Mouse (Mus musculus) midbrain, embryonic 13.5 days (tissue): ENCODE measurements around the gene Scamp5. TPM values are rescaled to one million over a fixed set of nuclear protein-coding genes. Genes with fewer than 3 reads are reported as not detected.
A peak's percentile ranks its signal among the peaks of the same experiment; 100 is the strongest.

Source experiments
- ATAC-seq: fragments of 200-750 bp; cut with Nextera tagmentation; 2 replicates; pipeline ENCODE4 v1.8.0; 2017; ENCODE audit warnings: mild to moderate bottlenecking, moderate TSS enrichment, moderate library complexity
- H3K27ac ChIP-seq: fragments of 300-500 bp; sonication (generic); 2 replicates; pipeline ENCODE4 v1.5.1; 2015; ENCODE audit warnings: inconsistent platforms, mild to moderate bottlenecking, moderate library complexity
- H3K27me3 ChIP-seq: fragments of 300-500 bp; sonication (generic); 2 replicates; pipeline ENCODE4 v1.6.1; 2015; ENCODE audit warnings: mild to moderate bottlenecking, inconsistent platforms
- H3K36me3 ChIP-seq: fragments of 300-500 bp; sonication (generic); 2 replicates; pipeline ENCODE4 v1.6.1; 2015; ENCODE audit warnings: mild to moderate bottlenecking, inconsistent platforms
- H3K4me1 ChIP-seq: fragments of 300-500 bp; sonication (generic); replicated peaks from 2 replicates; pipeline ENCODE4 v1.6.1; 2015; ENCODE audit warnings: inconsistent platforms
- H3K4me2 ChIP-seq: fragments of 300-500 bp; sonication (generic); replicated peaks from 2 replicates; pipeline ENCODE4 v1.6.1; 2015; ENCODE audit warnings: moderate library complexity, mild to moderate bottlenecking, inconsistent platforms
- H3K4me3 ChIP-seq: fragments of 300-500 bp; sonication (generic); replicated peaks from 2 replicates; pipeline ENCODE4 v1.5.1; 2015; ENCODE audit warnings: mild to moderate bottlenecking, inconsistent platforms
- H3K9ac ChIP-seq: fragments of 300-500 bp; sonication (generic); replicated peaks from 2 replicates; pipeline ENCODE4 v1.6.1; 2015; ENCODE audit warnings: mild to moderate bottlenecking, inconsistent platforms
- H3K9me3 ChIP-seq: fragments of 300-500 bp; sonication (generic); 2 replicates; pipeline ENCODE4 v1.6.1; 2016; ENCODE audit warnings: mild to moderate bottlenecking, inconsistent platforms
- WGBS: fragments of 180-500 bp; shearing (Covaris S2); methylation state at CpG from one replicate; pipeline ENCODE4 v1.1.7; 2015; 5-methylcytosine and 5-hydroxymethylcytosine counted together
- polyA plus RNA-seq: library from polyadenylated mRNA; unstranded; fragments of >200 nt; fragmentation: Nextera tagmentation; extraction: Ambion mirVana; gene quantifications from 2 replicates; pipeline ENCODE4 v1.2.1, GENCODE M21; 2015

The Scamp5 gene
- polyA plus RNA-seq, 1 experiment from 2014 or later: 90.9 TPM

DNA sequence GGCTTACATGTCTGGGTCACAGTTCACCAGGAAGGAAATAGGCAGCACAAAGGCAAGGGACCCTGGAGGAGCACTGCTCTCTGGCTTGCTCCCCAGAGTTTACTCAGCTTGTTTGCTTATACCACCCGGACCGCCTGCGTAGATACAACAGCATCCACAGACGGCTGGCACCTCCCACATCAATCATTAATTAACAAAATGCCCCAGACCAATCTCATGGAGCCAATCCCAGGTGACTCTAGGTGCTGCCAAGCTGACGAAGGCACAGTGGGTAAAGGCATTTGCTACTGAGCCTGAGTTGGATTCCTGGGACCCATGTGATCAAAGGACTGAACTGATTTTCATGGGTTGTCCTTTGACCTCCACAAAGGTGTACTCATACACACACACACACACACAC, 29.4 kb upstream of the Scamp5 start:
- no peak overlapping the region for H3K27ac ChIP-seq
- no peak overlapping the region for H3K9ac ChIP-seq
- no peaks in the 10 kb centered on the region for H3K36me3 ChIP-seq
- ATAC-seq: no peak
- H3K4me1 ChIP-seq: peaks cover 38% of the 10 kb centered on the region
- no peak overlapping the region for H3K4me3 ChIP-seq
- no peak overlapping the region for H3K4me2 ChIP-seq
- no peaks in the 10 kb centered on the region for H3K9me3 ChIP-seq
- WGBS: 71% methylated on average over 5 of the region's 5 CpGs
- H3K27me3 ChIP-seq: peaks cover 21% of the 10 kb centered on the region

DNA sequence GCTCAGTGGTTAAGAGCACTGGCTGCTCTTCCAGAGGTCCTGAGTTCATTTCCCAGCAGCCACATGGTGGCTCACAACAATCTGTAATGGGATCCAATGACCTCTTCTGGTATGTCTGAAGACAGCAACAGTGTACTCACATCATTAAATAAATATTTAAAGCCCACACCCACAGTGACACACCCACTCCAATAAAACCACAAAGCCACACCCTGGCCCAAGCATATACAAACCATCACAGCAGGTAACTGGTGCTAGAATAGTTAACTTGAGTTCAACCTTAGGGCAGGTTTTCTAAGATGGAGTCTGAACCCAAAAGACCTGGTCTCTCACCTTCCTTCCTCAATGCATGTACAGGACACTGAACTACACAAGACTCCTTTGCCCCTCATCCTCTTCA, 27.1 kb upstream of the Scamp5 start:
- Histone ChIP-seq H3K4me1 (peaks cover 18% of the 10 kb centered on the region), H3K36me3 (no peaks in the 10 kb centered on the region), H3K9ac (no peak overlapping the region), H3K4me2 (no peak overlapping the region), H3K27ac (no peak overlapping the region), H3K4me3 (no peak overlapping the region), H3K9me3 (no peaks in the 10 kb centered on the region), H3K27me3 (peaks cover 3% of the 10 kb centered on the region; the same call in 1 of the 2 replicates)
- ATAC-seq: no peak

DNA sequence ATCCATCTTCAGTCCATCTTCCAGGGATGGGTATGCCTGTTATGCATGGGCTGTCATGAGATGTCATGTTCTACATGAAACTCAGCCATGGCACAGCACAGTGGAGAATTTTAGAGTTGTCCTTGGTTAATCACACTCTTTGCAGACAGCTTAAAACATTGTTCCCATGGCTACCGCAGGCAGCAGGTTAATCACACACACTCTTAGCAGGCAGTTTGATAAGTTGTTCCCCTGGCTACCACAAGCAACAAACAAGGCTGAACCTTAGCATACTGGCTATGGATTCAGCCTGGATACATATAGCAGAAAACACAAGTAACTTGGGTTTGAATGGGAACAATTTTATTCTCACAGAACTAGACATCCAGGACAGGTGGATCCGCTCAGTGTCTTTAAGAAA, 25.7 kb upstream of the Scamp5 start:
- no peak overlapping the region for H3K27ac ChIP-seq
- no peak for ATAC-seq
- no peak overlapping the region for H3K4me2 ChIP-seq
- peaks cover 7% of the 10 kb centered on the region for H3K4me1 ChIP-seq
- WGBS: 94% methylated on average over 2 of the region's 2 CpGs
- H3K9me3 ChIP-seq: no peaks in the 10 kb centered on the region
- H3K9ac ChIP-seq: no peak overlapping the region
- H3K4me3 ChIP-seq: no peak overlapping the region
- H3K27me3 ChIP-seq: no peaks in the 10 kb centered on the region
- H3K36me3 ChIP-seq: no peaks in the 10 kb centered on the region

DNA sequence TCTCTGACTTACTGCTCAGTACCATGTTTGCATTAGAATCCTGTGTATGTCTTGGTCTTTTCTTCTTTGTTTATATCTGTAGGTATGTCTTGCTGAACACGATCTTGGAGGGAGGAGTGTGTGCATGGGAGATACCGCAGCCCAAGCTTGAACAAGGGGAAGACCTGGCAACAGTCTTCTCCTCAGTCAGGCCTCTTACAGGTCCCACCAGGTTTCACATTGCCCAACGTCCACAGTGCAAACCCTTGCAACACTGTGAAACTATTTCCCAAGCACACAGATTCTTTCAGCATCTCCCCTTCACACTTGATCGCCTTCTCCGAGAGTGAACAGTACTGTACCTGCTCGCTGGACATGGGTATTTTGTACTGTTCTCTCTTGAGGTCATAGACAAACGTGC, 19.9 kb upstream of the Scamp5 start:
- Histone ChIP-seq H3K9ac (no peak overlapping the region), H3K4me2 (no peak overlapping the region), H3K27ac (no peak overlapping the region), H3K4me3 (no peak overlapping the region), H3K4me1 (peaks cover 4% of the 10 kb centered on the region; the same call in 1 of the 2 replicates), H3K9me3 (no peaks in the 10 kb centered on the region), H3K27me3 (no peaks in the 10 kb centered on the region), H3K36me3 (no peaks in the 10 kb centered on the region)
- 76% methylated on average over 7 of the region's 7 CpGs for WGBS
- ATAC-seq: no peak

DNA sequence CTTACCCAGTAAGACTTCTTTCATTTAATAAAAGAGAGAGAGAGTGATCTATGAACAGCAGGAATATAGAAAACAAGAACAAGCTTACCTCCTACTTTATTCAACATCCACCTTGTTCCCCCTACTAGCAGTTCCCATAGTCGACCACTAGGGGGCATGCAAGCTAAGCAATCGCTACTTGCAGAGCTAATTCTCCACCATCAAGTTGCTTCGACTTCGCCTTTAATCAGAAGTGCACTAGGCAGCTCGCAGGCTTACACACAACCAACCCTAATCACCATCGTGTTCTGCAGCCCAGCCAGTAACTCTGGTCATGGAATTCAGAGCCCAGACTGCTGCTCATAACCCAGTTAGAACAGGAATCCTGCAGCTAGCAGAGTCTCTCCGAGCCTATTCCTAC, 17.9 kb upstream of the Scamp5 start:
- no peak overlapping the region for H3K9ac ChIP-seq
- ATAC-seq: peak; percentile 74
- H3K4me3 ChIP-seq: no peak overlapping the region
- H3K27ac ChIP-seq: no peak overlapping the region
- H3K4me2 ChIP-seq: 0 out of 2 replicates have a peak overlapping the region, but pooled peaks have one; percentile 12
- H3K9me3 ChIP-seq: no peaks in the 10 kb centered on the region
- 16% methylated on average over 7 of the region's 7 CpGs for WGBS
- H3K4me1 ChIP-seq: peaks cover 4% of the 10 kb centered on the region; the same call in 1 of the 2 replicates
- no peaks in the 10 kb centered on the region for H3K36me3 ChIP-seq
- H3K27me3 ChIP-seq: no peaks in the 10 kb centered on the region

DNA sequence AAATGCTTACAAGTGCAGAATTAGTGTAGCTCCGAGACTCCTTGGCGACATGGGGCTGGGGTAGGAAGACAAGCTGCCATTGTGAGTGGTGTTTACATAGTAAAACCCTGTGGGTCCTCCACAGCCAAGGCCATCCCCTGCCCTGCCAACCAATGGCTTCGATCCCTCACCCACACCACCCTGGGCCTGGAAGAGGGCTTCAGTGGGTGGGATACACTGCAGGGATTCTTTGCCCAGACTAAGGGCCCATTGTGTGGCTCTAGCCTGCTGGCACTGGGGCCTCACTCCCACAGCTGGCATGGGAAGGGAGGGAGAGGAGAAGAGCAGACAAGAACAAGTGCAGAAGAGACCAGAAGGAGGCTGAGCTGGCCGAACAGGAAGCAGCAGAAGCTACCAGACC, 1.1 kb upstream of the Scamp5 start:
- no peaks in the 10 kb centered on the region for H3K9me3 ChIP-seq
- no peak overlapping the region for H3K27ac ChIP-seq
- H3K27me3 ChIP-seq: 0 out of 2 replicates have a peak, but pooled peaks cover 2% of the 10 kb centered on the region
- H3K36me3 ChIP-seq: no peaks in the 10 kb centered on the region
- H3K9ac ChIP-seq: no peak overlapping the region
- 74% methylated on average over 4 of the region's 4 CpGs for WGBS
- H3K4me1 ChIP-seq: peaks cover 30% of the 10 kb centered on the region
- H3K4me3 ChIP-seq: peak overlapping the region; percentile 74; the same call in 1 of the 2 replicates
- ATAC-seq: no peak
- H3K4me2 ChIP-seq: no peak overlapping the region

DNA sequence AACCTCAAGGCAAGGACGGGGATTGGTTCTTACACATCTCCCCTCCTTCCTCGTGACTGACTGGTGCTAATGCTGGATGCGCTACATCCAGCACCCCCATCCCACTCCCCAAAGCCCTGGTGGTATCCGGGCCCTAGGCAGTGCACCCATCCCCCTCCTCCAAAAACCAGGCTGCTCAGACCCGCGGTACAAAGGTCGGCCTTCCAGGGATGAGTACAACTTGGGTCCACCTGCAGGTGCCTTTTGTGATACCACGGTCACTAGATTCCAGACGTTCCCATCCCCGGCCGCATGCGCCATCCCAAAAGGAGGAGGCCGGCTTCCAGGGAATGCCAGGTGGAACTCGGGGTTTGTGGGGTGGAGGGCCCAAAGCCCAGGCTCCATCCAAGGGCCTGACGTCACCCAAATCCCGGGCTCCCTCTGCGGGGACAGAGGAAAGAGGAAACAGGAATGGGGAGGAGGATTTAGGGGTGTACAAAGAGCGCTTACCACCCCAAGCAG, 539 bp downstream of the Scamp5 start:
- Histone ChIP-seq H3K4me2 (peak overlapping the region; percentile 78), H3K9me3 (no peaks in the 10 kb centered on the region), H3K27me3 (0 out of 2 replicates have a peak, but pooled peaks cover 2% of the 10 kb centered on the region), H3K36me3 (no peaks in the 10 kb centered on the region), H3K4me1 (peaks cover 36% of the 10 kb centered on the region), H3K27ac (peak overlapping the region; percentile 86), H3K9ac (peak overlapping the region; percentile 91), H3K4me3 (peak overlapping the region; percentile 74)
- under 1% methylated on average over 18 of the region's 18 CpGs for WGBS
- peak; percentile 67 for ATAC-seq

DNA sequence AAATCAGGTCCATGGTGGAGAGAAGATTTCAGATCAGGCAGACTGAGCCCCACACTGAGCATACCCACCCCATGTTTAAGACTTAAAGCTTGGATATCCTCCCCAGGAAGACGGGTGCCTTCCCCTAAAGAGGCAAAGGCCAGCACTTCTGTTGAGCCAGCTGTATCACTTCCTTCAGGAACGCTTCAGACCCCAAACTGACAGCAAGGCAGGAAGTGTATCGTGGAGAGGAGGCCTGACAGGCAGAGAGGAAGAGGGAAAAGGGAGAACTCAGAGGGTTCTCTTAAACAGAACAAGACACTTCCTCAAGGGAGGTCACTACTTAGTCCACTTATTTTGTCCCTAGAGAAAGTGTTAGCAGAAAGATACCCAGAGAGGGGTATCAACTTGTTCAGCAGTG, 1.8 kb downstream of the Scamp5 start:
- Histone ChIP-seq H3K9me3 (no peaks in the 10 kb centered on the region), H3K4me1 (peaks cover 36% of the 10 kb centered on the region), H3K9ac (peak overlapping the region; percentile 91; the same call in 1 of the 2 replicates), H3K4me3 (peak overlapping the region; percentile 74), H3K27ac (no peak overlapping the region), H3K4me2 (peak overlapping the region; percentile 78), H3K36me3 (peaks cover 5% of the 10 kb centered on the region; the same call in 1 of the 2 replicates), H3K27me3 (0 out of 2 replicates have a peak, but pooled peaks cover 2% of the 10 kb centered on the region)
- no peak for ATAC-seq
- WGBS: 81% methylated on average over 3 of the region's 3 CpGs

DNA sequence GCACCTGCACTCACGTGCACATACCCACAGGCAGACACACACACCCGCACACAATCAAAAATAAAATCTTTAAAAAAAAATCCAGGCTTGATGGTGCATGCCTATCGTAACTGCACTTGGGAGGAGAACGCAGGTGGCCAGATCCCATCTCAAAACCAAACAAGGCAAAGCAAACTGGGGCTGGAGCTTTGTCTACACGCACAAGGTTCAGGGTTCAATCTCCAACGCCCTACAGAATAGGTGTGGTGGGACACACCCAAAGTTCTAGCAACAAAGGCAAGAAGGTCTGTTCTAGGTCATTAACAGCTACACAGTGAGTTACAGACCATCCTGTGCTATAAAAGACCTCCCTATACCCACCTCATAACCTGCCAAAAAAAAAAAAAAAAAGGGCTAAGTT, 5.0 kb downstream of the Scamp5 start:
- Histone ChIP-seq H3K36me3 (peaks cover 10% of the 10 kb centered on the region; the same call in 1 of the 2 replicates), H3K9me3 (no peaks in the 10 kb centered on the region), H3K27ac (no peak overlapping the region), H3K27me3 (no peaks in the 10 kb centered on the region), H3K4me3 (no peak overlapping the region), H3K4me1 (peaks cover 27% of the 10 kb centered on the region), H3K4me2 (no peak overlapping the region), H3K9ac (no peak overlapping the region)
- ATAC-seq: no peak
- 93% methylated on average over 6 of the region's 6 CpGs for WGBS

DNA sequence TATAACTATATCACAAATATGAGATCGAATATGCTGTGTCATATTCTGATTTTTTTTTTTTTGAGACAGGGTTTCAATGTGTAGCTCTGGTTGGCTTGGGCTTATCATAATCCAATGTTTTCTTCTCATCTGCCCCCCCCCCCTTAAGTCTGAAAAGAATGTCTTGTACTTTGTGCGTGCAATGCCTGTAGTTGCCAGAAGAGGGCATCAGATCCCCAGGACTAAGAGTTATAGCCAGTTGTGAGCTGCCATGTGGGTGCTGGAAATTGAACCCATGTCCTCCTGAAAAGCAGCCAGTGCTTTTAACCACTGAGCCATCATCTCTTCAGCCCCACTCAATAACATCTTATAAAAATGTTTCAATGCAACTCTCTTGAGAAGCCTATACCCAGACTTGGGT, 8.2 kb downstream of the Scamp5 start:
- H3K9ac ChIP-seq: no peak overlapping the region
- 0 out of 2 replicates have a peak, but pooled peaks cover 6% of the 10 kb centered on the region for H3K4me1 ChIP-seq
- H3K27ac ChIP-seq: no peak overlapping the region
- H3K4me2 ChIP-seq: no peak overlapping the region
- peaks cover 10% of the 10 kb centered on the region; the same call in 1 of the 2 replicates for H3K36me3 ChIP-seq
- no peak overlapping the region for H3K4me3 ChIP-seq
- WGBS: 96% methylated on average over 2 of the region's 2 CpGs
- no peaks in the 10 kb centered on the region for H3K27me3 ChIP-seq
- H3K9me3 ChIP-seq: no peaks in the 10 kb centered on the region
- no peak for ATAC-seq

DNA sequence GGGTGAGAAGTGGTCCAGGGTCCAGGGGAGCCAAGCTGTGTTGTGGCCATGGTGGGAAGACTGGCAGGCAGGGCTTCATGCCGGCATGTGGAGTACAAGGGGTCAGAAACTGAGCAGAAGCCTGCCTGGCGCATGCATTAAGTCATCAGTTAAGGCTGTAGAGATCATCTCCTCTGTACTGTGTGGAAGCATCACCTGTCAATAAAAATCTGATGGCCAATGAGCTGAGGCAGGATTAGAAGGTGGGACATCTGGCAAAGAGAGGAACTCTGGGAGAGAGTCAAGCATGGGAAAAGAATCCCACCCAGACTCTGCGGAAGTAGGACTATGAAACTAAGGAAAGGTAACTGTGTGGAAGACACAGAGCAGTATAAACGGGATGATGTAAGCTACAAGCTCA, 14.3 kb downstream of the Scamp5 start:
- WGBS: 90% methylated on average over 4 of the region's 4 CpGs
- no peak overlapping the region for H3K4me2 ChIP-seq
- H3K9ac ChIP-seq: no peak overlapping the region
- no peaks in the 10 kb centered on the region for H3K4me1 ChIP-seq
- no peaks in the 10 kb centered on the region for H3K9me3 ChIP-seq
- no peak overlapping the region for H3K4me3 ChIP-seq
- H3K36me3 ChIP-seq: peaks cover 42% of the 10 kb centered on the region
- H3K27me3 ChIP-seq: no peaks in the 10 kb centered on the region
- ATAC-seq: no peak
- H3K27ac ChIP-seq: no peak overlapping the region

DNA sequence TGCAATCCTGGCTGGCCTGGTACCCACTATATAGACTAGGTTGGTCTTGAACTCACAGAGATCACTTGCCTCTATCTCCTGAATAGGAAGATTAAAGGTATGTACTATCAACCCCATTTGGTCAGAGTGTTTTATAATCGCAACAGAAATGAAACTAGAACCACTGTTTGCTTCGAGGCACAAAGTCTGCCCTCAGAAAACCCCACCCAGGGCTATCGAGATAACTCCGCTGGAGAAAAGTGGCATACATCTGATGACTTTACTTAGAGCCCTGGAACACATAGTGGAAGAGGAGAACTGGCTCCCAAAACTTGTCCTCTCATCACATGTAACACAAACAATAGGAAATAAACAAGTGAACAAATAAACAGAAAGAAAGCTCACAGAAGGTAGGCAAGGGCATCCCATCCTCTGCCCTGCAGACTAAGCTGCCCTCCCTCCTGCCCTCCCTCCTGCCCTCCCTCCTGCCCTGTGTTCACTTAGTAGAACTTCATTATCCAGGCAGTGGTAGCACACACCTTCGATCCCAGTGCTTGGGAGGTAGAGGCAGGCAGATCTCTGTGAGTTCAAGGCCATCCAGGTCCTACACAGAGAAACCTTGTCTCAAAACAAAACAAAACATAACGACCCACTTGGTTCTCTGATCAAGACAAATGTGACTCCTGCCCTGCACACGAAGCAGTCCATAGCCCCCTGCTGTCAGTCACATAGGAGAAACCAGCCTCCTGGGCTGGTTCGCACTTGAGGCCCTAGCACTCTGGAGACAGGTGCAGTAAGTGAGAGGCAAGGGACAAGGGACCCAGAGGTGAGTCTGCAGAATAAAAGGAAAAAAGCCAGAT, 15.0 kb downstream of the Scamp5 start:
- H3K9ac ChIP-seq: no peak overlapping the region
- no peak overlapping the region for H3K4me2 ChIP-seq
- H3K27ac ChIP-seq: no peak overlapping the region
- H3K36me3 ChIP-seq: peaks cover 49% of the 10 kb centered on the region
- no peak overlapping the region for H3K4me3 ChIP-seq
- no peak for ATAC-seq
- H3K9me3 ChIP-seq: no peaks in the 10 kb centered on the region
- no peaks in the 10 kb centered on the region for H3K4me1 ChIP-seq
- no peaks in the 10 kb centered on the region for H3K27me3 ChIP-seq
- WGBS: 92% methylated on average over 8 of the region's 8 CpGs
